Mouse (Mus musculus) layer of hippocampus, adult 18-20 months (tissue): Measurements from ENCODE around the gene Tmtc2. TPM values are rescaled to one million over a fixed set of nuclear protein-coding genes. Genes with fewer than 3 reads are reported as not detected.
A peak's percentile ranks its signal among the peaks of the same experiment; 100 is the strongest.

Source experiments
- DNase-seq, 2 experiments: peaks; one replicate each; pipeline ENCODE4 v3.0.0; 2022; ENCODE audit warnings: low spot score in 2 of 2
- total RNA-seq, 2 experiments: library from RNA; stranded (reverse); gene quantifications; 2 replicates each; pipeline ENCODE4 v1.2.3; 2021

Gene Tmtc2
- total RNA-seq, 2 experiments from 2014 or later = 10.6 to 11.9 TPM

- no peak for DNase-seq
Observed at GRCm38 (mm10) chr10:105554153-105554552, 20.1 kb downstream of the Tmtc2 start.

- no peak for DNase-seq
Observed at GRCm38 (mm10) chr10:105548040-105548439, 26.2 kb downstream of the Tmtc2 start.

- DNase-seq = no peak
Observed at GRCm38 (mm10) chr10:105544004-105545003, 29.9 kb downstream of the Tmtc2 start.

GRCm38 (mm10) chr10:105542081-105542480, 32.2 kb downstream of the Tmtc2 start:
- no peak for DNase-seq

GRCm38 (mm10) chr10:105539697-105540096, 34.6 kb downstream of the Tmtc2 start:
- no peak for DNase-seq

GRCm38 (mm10) chr10:105536910-105537309, 37.3 kb downstream of the Tmtc2 start:
- no peak for DNase-seq

- DNase-seq = no peak
Observed at GRCm38 (mm10) chr10:105535848-105536247, 38.4 kb downstream of the Tmtc2 start.

- DNase-seq = no peak
Observed at GRCm38 (mm10) chr10:105532747-105533146, 41.5 kb downstream of the Tmtc2 start.

GRCm38 (mm10) chr10:105532019-105532525, 42.2 kb downstream of the Tmtc2 start:
- DNase-seq = no peak

- no peak for DNase-seq
Observed at GRCm38 (mm10) chr10:105531080-105531894, 43.0 kb downstream of the Tmtc2 start.

- DNase-seq = peak in 1 of 2 experiments; percentile 15
Observed at GRCm38 (mm10) chr10:105523405-105524088, 50.7 kb downstream of the Tmtc2 start.

- no peak for DNase-seq
Observed at GRCm38 (mm10) chr10:105522431-105522830, 51.8 kb downstream of the Tmtc2 start.

GRCm38 (mm10) chr10:105519154-105519806, 55.0 kb downstream of the Tmtc2 start:
- DNase-seq = no peak

GRCm38 (mm10) chr10:105518144-105518543, 56.1 kb downstream of the Tmtc2 start:
- no peak for DNase-seq

- no peak for DNase-seq
Observed at GRCm38 (mm10) chr10:105513777-105514322, 60.4 kb downstream of the Tmtc2 start.

GRCm38 (mm10) chr10:105509896-105510272, 64.4 kb downstream of the Tmtc2 start:
- no peak for DNase-seq

- no peak for DNase-seq
Observed at GRCm38 (mm10) chr10:105509146-105509895, 64.9 kb downstream of the Tmtc2 start.

- DNase-seq = no peak
Observed at GRCm38 (mm10) chr10:105507982-105508786, 66.1 kb downstream of the Tmtc2 start.

- DNase-seq = no peak
Observed at GRCm38 (mm10) chr10:105506046-105506445, 68.2 kb downstream of the Tmtc2 start.
